Mouse (Mus musculus) limb, embryonic 12.5 days (tissue): ENCODE measurements around the gene Aldh1a2. TPM values are rescaled to one million over a fixed set of nuclear protein-coding genes. Genes with fewer than 3 reads are reported as not detected.

Experiments
- ATAC-seq: fragments of 200-750 bp; cut with Nextera tagmentation; 2 replicates; pipeline ENCODE4 v1.8.0; 2017; ENCODE audit warnings: low read depth, moderate TSS enrichment; ENCODE audit not compliant: insufficient number of reproducible peaks, insufficient read depth, low FRiP score, low TSS enrichment
- H3K27ac ChIP-seq: fragments of 300-500 bp; sonication (generic); 2 replicates; pipeline ENCODE4 v1.5.1; 2016; ENCODE audit warnings: mild to moderate bottlenecking, moderate library complexity
- H3K27me3 ChIP-seq: fragments of 300-500 bp; sonication (generic); 2 replicates; pipeline ENCODE4 v1.6.1; 2016; ENCODE audit warnings: mild to moderate bottlenecking, moderate library complexity
- H3K36me3 ChIP-seq: fragments of 300-500 bp; sonication (generic); 2 replicates; pipeline ENCODE4 v1.6.1; 2016; ENCODE audit warnings: mild to moderate bottlenecking, moderate library complexity
- H3K4me1 ChIP-seq: fragments of 300-500 bp; sonication (generic); replicated peaks from 2 replicates; pipeline ENCODE4 v1.6.1; 2016
- H3K4me2 ChIP-seq: fragments of 300-500 bp; sonication (generic); 2 replicates; pipeline ENCODE4 v1.6.1; 2016; ENCODE audit warnings: mild to moderate bottlenecking, moderate library complexity
- H3K4me3 ChIP-seq: fragments of 300-500 bp; sonication (generic); replicated peaks from 2 replicates; pipeline ENCODE4 v1.5.1; 2016; ENCODE audit warnings: mild to moderate bottlenecking
- H3K9ac ChIP-seq: fragments of 300-500 bp; sonication (generic); replicated peaks from 2 replicates; pipeline ENCODE4 v1.6.1; 2016; ENCODE audit warnings: mild to moderate bottlenecking, moderate library complexity
- H3K9me3 ChIP-seq: fragments of 300-500 bp; sonication (generic); 2 replicates; pipeline ENCODE4 v1.6.1; 2016; ENCODE audit warnings: mild to moderate bottlenecking, moderate library complexity
- WGBS: fragments of 180-500 bp; shearing (Covaris S2); methylation state at CpG from one replicate; pipeline ENCODE4 v1.1.7; 2016; 5-methylcytosine and 5-hydroxymethylcytosine counted together
- polyA plus RNA-seq: library from polyadenylated mRNA; unstranded; fragments of >200 nt; fragmentation: Nextera tagmentation; extraction: Ambion mirVana; gene quantifications from 2 replicates; pipeline ENCODE4 v1.2.1, GENCODE M21; 2016

Aldh1a2 gene
- polyA plus RNA-seq: 103 and 123 TPM in 2 replicates

DNA sequence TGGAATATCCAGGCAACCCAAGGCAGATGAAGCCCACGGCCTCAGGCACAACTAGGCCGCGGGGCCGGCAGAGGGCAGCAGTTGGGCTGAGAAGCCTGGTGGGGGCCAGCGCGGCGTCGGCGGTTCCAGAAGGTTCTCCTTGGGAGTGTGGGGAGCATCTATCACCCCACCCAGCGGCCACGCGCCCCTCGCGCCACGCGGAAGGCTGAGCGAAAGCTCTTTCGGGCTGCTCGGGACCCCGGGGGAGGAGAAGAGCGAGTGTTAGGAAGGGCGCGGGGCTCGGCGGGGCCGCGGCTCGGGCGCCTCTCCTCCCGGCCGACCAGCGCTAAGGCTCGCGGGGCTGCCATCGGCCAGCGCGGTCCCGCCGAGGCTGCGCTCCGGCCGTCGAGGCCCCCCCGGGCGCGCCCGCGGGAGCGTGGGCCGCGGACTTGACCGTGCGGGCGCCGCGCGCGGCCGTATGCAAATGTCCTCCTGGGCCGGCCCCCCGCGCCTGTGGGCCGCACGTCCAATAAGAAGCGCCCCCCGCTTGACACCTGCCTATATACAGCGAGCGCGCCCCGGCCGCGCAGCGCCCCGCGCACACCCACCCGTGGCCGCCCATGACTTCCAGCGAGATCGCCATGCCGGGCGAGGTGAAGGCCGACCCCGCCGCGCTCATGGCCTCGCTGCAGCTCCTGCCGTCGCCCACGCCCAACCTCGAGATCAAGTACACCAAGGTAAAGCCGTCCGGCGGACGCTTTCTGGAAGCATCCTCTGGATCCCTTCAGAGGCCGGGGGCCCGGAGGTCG is at the start of gene Aldh1a2:
TSS of gene Aldh1a2 (plus strand) at position 542 of the 788 bp plus-strand sequence.
- ATAC-seq: peak; percentile 78
- H3K9ac ChIP-seq: peak within 1 kb of the TSS; percentile 52
- no peaks in the 10 kb centered on the region for H3K36me3 ChIP-seq
- 1% methylated on average over 96 of the region's 97 CpGs for WGBS
- H3K4me2 ChIP-seq: peak within 1 kb of the TSS; percentile 73
- no peak within 1 kb of the TSS for H3K27ac ChIP-seq
- peaks cover 63% of the 10 kb centered on the region for H3K27me3 ChIP-seq
- H3K4me1 ChIP-seq: peaks cover 15% of the 10 kb centered on the region
- H3K4me3 ChIP-seq: peak within 1 kb of the TSS; percentile 49
- no peaks in the 10 kb centered on the region for H3K9me3 ChIP-seq

DNA sequence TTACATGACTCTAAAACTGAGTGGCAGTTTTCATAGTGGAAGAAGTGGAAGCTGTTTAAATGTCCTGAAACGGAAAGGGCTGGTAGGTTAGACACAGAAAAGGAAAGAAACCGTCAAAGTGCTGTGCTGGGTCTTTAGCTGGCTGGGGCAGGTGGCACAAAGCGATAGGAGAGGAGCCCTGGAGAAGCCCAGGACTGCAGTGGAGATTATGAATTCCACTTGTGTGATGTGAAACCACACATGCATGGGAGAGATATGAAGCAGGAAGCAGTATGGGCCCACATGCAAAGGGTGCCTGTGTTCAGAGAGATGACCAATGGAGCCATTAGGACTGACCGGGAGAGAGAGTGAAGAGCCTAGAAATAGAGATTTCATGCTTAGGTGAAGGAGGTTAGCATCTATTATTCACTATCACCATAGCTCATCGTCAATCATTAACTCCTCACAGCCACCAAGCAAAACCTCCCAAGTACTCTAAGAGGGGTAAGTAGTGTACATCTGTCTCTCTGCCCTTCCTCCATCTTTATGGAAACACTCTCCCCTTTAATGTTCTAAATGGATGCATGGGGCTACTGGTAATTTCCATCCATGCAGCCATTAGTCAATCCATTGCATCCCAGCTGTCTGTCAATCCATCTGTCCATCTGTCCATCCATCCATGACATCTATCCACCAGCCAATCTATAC is 49.4 kb upstream of the Aldh1a2 start:
- WGBS: 88% methylated on average over 5 of the region's 5 CpGs
- Histone ChIP-seq H3K36me3 (no peaks in the 10 kb centered on the region), H3K27me3 (no peaks in the 10 kb centered on the region), H3K9ac (no peak overlapping the region), H3K9me3 (no peaks in the 10 kb centered on the region), H3K4me1 (peaks cover 10% of the 10 kb centered on the region), H3K4me2 (no peak overlapping the region), H3K4me3 (no peak overlapping the region), H3K27ac (no peak overlapping the region)
- ATAC-seq: no peak

- 71% methylated on average over 5 of the region's 5 CpGs for WGBS
- no peaks in the 10 kb centered on the region for H3K9me3 ChIP-seq
- no peak for ATAC-seq
Observed at GRCm38 (mm10) chr9:71166871-71167465, 48.6 kb upstream of the Aldh1a2 start.

DNA sequence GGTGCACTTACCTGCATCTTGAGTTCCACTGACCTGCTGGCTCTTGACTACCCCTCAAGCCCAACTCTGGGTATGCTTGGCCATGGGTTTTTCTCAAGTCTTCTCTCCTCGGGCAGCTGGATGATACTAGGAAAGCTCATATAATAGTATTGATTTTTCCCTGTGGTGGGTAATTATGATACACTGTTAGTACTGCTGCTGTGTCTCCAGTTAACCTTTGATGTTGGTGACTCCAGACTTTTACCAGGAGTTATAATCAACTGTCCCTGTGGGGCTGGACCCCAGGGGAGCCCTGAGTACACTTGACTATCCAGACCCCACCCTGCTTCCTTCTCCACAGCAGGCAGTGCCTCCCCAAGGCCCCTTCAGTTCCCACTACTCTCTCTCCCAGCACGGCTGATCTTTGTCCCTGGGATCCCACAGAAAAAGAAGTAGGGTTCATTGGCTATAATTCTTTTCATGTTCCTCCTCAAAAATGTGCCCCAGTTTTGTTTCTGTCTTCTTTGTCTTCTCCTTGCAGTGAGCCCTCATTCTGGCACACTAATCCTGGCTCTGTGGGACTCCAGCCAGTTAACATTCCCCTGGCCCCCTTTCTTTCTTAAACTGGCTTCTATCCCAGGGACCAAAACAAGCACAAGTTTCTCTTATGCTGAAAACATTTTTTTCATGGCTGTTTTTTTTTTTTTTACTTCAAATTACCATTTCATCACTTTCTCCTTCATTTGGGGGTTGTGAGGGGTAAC is 47.9 kb upstream of the Aldh1a2 start:
- Histone ChIP-seq H3K27ac (no peak overlapping the region), H3K4me2 (no peak overlapping the region), H3K4me3 (no peak overlapping the region), H3K9ac (no peak overlapping the region), H3K27me3 (no peaks in the 10 kb centered on the region), H3K4me1 (peaks cover 10% of the 10 kb centered on the region), H3K9me3 (no peaks in the 10 kb centered on the region), H3K36me3 (no peaks in the 10 kb centered on the region)
- WGBS: 52% methylated on average over 2 of the region's 2 CpGs
- ATAC-seq: no peak

More at GRCm38 (mm10) chr9:71166871-71167465, 48.6 kb upstream of the Aldh1a2 start:
- Histone ChIP-seq H3K27ac (no peak overlapping the region), H3K4me2 (no peak overlapping the region), H3K36me3 (no peaks in the 10 kb centered on the region), H3K4me1 (peaks cover 10% of the 10 kb centered on the region), H3K9ac (no peak overlapping the region), H3K4me3 (no peak overlapping the region), H3K27me3 (no peaks in the 10 kb centered on the region)

GRCm38 (mm10) chr9:71168511-71168910 is 47.1 kb upstream of the Aldh1a2 start, which contains the start of gene Aqp9:
Gene Aqp9 (minus strand): TSS chr9:71168682.
- Histone ChIP-seq H3K4me1 (peaks cover 10% of the 10 kb centered on the region), H3K4me2 (peak within 1 kb of the TSS; percentile 35), H3K27ac (no peak within 1 kb of the TSS), H3K9ac (no peak within 1 kb of the TSS), H3K4me3 (no peak within 1 kb of the TSS), H3K9me3 (no peaks in the 10 kb centered on the region), H3K27me3 (no peaks in the 10 kb centered on the region), H3K36me3 (no peaks in the 10 kb centered on the region)
- no peak for ATAC-seq
- WGBS: 37% methylated on average over 12 of the region's 12 CpGs

DNA sequence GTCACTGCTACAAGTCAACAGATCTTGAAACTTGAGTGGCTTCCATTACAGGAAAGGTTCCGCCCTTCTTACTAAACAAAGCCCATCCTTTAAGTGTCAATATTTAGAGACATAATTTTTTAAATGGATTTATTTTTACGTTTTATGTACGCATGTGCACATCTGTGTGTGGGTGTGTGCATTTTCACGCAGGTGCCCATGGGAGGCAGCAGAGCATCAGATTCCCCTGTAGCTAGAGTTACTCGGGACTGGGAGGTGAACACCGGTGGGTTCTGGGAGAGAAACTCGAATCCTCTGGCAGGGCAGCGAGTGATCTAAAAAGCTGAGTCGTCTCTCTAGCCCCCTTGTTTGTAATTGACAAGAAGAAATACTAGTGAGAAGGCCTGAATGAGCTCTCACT is 42.1 kb upstream of the Aldh1a2 start:
- Histone ChIP-seq H3K9me3 (no peaks in the 10 kb centered on the region), H3K9ac (no peak overlapping the region), H3K27ac (no peak overlapping the region), H3K27me3 (no peaks in the 10 kb centered on the region), H3K4me3 (no peak overlapping the region), H3K36me3 (no peaks in the 10 kb centered on the region), H3K4me1 (peaks cover 5% of the 10 kb centered on the region), H3K4me2 (no peak overlapping the region)
- 58% methylated on average over 9 of the region's 9 CpGs for WGBS
- no peak for ATAC-seq

- Histone ChIP-seq H3K36me3 (no peaks in the 10 kb centered on the region), H3K4me3 (no peak overlapping the region), H3K27ac (no peak overlapping the region), H3K9me3 (no peaks in the 10 kb centered on the region), H3K27me3 (no peaks in the 10 kb centered on the region), H3K4me1 (no peaks in the 10 kb centered on the region), H3K9ac (no peak overlapping the region), H3K4me2 (no peak overlapping the region)
- ATAC-seq: no peak
- WGBS: 74% methylated on average over 5 of the region's 5 CpGs
Observed at GRCm38 (mm10) chr9:71174316-71174975, 41.1 kb upstream of the Aldh1a2 start.

DNA sequence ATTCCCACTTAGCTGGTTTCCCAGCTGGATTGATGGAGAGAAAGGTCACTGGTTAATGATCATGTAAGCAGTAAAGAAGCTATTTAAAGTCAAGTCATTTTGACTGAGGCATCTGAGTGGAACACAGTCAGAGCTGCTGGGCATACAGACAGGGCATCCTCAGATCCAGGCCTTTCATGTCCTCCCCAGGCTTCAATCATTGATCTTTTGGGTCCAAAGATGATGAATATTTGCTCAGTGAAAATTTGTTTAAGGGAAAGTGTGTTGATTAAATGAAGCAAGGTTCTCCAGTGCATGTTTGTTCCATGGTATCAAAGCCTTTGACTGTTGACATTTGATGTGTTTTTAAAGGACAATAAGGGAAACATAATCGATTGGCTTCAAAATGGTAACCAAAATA is 39.9 kb upstream of the Aldh1a2 start:
- WGBS: 73% methylated on average over 1 of the region's 1 CpGs

DNA sequence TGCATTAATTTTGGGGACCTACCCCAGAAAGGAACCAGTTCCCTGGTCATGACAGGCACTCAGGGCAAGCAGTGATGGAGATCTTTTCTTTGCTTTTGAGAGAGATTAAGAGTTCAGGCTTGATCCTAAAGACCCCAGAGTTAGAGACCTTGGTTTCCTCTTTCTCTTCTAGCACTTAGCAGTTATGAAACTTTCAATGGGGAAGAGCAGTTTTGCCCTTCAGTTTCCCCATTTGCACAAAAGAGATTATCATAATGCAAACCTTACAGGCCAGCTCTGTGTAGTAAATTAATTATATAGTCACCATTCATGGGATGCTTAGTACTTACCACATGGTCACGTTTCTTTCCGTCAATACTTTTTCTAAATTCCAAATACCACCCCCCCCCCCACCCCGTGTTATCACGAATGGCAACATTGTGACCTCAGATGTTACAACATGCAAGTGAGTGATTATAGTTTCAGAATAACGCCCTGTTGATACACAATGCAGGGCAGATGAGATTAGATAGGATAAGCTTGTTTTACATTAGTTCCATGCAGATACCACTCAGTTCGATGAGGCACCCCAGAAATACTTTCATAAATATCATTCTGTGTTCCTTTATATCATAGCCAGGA is 36.2 kb upstream of the Aldh1a2 start:
- Histone ChIP-seq H3K9ac (no peak overlapping the region), H3K27ac (no peak overlapping the region), H3K4me3 (no peak overlapping the region), H3K9me3 (no peaks in the 10 kb centered on the region), H3K4me2 (no peak overlapping the region), H3K27me3 (no peaks in the 10 kb centered on the region), H3K4me1 (no peaks in the 10 kb centered on the region), H3K36me3 (no peaks in the 10 kb centered on the region)
- no peak for ATAC-seq
- 86% methylated on average over 6 of the region's 6 CpGs for WGBS

More for the DNA sequence above, 39.9 kb upstream of the Aldh1a2 start:
- no peak overlapping the region for H3K9ac ChIP-seq
- no peak overlapping the region for H3K4me3 ChIP-seq
- no peak for ATAC-seq
- no peaks in the 10 kb centered on the region for H3K27me3 ChIP-seq
- no peak overlapping the region for H3K4me2 ChIP-seq
- H3K27ac ChIP-seq: no peak overlapping the region
- no peaks in the 10 kb centered on the region for H3K36me3 ChIP-seq
- H3K9me3 ChIP-seq: no peaks in the 10 kb centered on the region
- no peaks in the 10 kb centered on the region for H3K4me1 ChIP-seq

DNA sequence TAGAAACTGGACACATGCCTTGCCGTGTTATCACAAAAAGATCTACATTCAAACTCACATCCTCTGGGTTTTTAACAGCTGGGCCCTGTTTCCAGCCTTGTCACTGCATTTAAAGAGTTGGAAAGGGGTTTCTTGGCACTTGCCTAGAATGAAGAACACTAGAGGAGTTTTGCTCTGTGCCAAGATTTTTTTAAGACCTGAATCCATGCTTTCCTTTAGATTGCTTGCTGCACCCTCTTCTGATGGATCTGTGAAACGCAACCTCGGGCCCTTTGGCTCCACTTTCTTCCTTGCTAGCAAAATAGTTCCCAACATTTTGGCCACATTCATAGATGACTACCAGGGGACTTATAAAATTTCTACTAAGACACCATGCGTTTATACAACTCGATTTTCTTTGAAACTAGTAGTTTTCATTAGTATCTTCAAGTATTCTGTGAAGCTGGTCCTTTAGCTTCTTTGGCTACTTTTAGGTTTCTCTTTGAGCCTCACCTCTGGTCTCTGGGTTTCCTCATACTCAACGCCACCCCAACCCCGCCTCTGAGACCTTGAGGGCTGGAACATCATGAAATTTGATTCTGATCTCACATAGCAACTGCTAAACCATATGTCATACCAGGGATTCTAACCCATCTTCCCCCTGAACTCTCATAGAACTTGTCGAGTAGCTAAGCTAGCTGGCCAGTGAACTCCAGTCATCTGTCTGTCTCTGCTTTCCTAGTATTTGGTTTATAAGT is 35.5 kb upstream of the Aldh1a2 start:
- no peaks in the 10 kb centered on the region for H3K36me3 ChIP-seq
- H3K27me3 ChIP-seq: no peaks in the 10 kb centered on the region
- no peak overlapping the region for H3K9ac ChIP-seq
- H3K4me1 ChIP-seq: no peaks in the 10 kb centered on the region
- H3K4me2 ChIP-seq: no peak overlapping the region
- no peaks in the 10 kb centered on the region for H3K9me3 ChIP-seq
- H3K4me3 ChIP-seq: no peak overlapping the region
- whole genome bisulfite sequencing: 71% methylated on average over 8 of the region's 8 CpGs
- no peak for ATAC-seq
- no peak overlapping the region for H3K27ac ChIP-seq
